Mouse (Mus musculus) olfactory bulb, adult 2 months (tissue): Measurements from ENCODE around the gene Tbx5. TPM values are rescaled to one million over a fixed set of nuclear protein-coding genes. Genes with fewer than 3 reads are reported as not detected.

Experiments used
- H3K27ac ChIP-seq: fragments of 200-500 bp; 2 replicates; pipeline ENCODE4 v1.5.1; 2012; ENCODE audit warnings: low read depth, low read length; ENCODE audit not compliant: insufficient read depth
- H3K4me1 ChIP-seq: fragments of 200-500 bp; 2 replicates; pipeline ENCODE4 v1.6.1; 2012; ENCODE audit warnings: low read length; ENCODE audit not compliant: control insufficient read depth, insufficient read depth
- H3K4me3 ChIP-seq: fragments of 200-500 bp; 2 replicates; pipeline ENCODE4 v1.5.1; 2012; ENCODE audit warnings: mild to moderate bottlenecking, low read depth, low read length, moderate library complexity; ENCODE audit not compliant: insufficient read depth
- CTCF ChIP-seq: fragments of 200-500 bp; IDR thresholded peaks from 2 replicates; pipeline ENCODE4 v1.5.1; 2012; ENCODE audit warnings: low read depth, mild to moderate bottlenecking, low read length, moderate library complexity; ENCODE audit not compliant: insufficient read depth
- POLR2A ChIP-seq: fragments of 200-500 bp; IDR thresholded peaks from 2 replicates; pipeline ENCODE4 v1.6.1; 2012; ENCODE audit warnings: mild to moderate bottlenecking, low read depth, low read length, moderate library complexity; ENCODE audit not compliant: insufficient read depth
- WGBS: fragments of 180-500 bp; shearing (Covaris S2); methylation state at CpG from one replicate; pipeline ENCODE4 v1.1.7; 2018; 5-methylcytosine and 5-hydroxymethylcytosine counted together
- polyA plus RNA-seq: library from polyadenylated mRNA; stranded (reverse); fragments of >200 nt; gene quantifications from 2 replicates; pipeline ENCODE4 v1.2.4, GENCODE M21; 2012; ENCODE audit warnings: low replicate concordance; ENCODE audit not compliant: missing spikeins, insufficient read depth, insufficient read length

The Tbx5 gene
- polyA plus RNA-seq, 1 experiment: not detected

- no peak overlapping the region for H3K4me3 ChIP-seq
- 5% methylated on average over 25 of the region's 25 CpGs for WGBS
- H3K27ac ChIP-seq: no peak overlapping the region
- TF ChIP-seq CTCF (no peak), POLR2A (no peak)
- peaks cover 4% of the 10 kb centered on the region; the same call in 1 of the 2 replicates for H3K4me1 ChIP-seq
Observed at GRCm38 (mm10) chr5:119831791-119832478, 533 bp upstream of the Tbx5 start.

DNA sequence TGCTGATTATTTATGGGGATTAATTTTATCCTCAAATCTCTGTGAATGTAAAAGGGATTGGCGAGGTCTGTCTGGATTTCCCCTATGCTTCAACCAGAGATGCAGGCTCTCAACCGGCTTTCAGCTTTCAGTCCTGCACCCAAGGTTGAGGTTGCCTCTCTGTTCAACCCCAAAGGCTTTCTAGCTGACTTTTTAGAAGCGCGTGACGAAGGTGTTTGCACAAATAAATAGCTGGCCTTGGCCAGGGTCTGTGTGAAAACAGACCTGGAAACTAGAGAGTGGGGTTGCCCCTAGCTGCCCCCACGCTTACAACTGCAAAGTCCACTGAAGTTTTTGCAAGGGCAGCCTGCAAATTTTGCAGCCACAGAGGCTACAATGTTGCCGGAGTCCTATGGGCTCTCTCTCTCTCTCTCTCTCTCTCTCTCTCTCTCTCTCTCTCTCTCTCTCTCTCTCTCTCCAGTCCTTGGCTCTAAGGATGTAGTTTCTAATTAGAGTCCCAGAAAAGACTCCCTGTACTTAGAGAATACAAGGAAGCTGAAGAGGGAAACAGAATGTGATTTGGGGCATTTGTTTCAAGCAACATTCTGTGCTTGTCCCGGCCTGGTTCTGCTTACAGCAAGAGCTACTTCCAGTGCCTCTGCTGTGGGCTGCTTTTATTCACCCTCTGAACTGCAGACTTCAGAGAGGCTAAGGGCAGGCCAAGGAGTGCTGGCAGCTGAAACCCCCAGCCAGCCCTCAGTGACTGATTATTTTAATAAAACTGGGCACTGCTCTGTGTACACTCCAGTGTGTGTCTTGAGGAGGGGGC is 959 bp downstream of the Tbx5 start:
- no peak overlapping the region for H3K4me3 ChIP-seq
- no peak overlapping the region for H3K27ac ChIP-seq
- peaks cover 4% of the 10 kb centered on the region; the same call in 1 of the 2 replicates for H3K4me1 ChIP-seq
- WGBS: 11% methylated on average over 8 of the region's 8 CpGs
- no peak for TF ChIP-seq POLR2A

GRCm38 (mm10) chr5:119834031-119834403 is 1.5 kb downstream of the Tbx5 start:
- 19% methylated on average over 2 of the region's 2 CpGs for WGBS
- H3K4me3 ChIP-seq: no peak overlapping the region
- no peak for TF ChIP-seq CTCF
- no peak for TF ChIP-seq POLR2A

DNA sequence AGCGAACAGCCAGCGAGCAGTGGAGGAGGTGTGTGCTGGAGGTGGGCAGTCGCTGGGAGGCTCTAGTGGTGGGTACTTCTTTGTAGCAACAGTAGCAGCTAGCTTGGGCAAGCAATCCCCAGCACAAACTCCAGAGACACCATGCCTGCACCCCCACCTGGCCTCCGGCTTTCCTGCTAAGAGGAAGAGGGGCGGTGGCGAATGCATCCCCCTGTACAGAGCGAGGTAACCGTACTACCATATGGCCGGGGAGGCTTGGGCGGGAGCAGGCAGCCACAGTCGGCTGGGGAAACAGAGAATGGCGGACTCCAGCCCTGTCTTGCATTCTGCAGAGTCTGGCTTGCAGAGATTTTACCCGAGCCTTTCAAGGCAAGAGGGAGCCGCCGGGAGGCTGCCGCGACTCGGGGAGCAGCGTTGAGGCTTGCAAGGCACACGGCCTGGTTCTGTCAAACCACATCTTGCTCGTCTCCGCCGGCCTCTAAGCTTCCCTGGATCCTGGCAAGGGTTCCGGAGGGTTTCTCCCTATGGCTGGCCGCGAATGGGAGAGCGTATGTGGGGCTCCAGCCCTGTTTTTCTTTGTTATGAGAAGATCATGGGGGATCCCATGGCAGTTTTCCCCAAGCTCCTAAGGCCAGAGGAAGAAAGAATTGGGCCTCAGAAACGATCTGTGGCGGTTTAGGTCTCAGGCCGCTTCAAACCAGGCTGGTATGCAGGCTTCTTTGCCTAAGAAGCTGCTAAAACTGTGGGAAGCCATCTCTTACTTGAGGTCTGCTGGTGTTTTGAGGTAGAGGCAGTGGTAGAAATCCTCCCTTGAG is 2.8 kb downstream of the Tbx5 start:
- Histone ChIP-seq H3K4me1 (peaks cover 4% of the 10 kb centered on the region; the same call in 1 of the 2 replicates), H3K27ac (no peak overlapping the region), H3K4me3 (no peak overlapping the region)
- 2% methylated on average over 30 of the region's 30 CpGs for WGBS
- TF ChIP-seq CTCF (no peak), POLR2A (no peak)

More at GRCm38 (mm10) chr5:119834031-119834403, 1.5 kb downstream of the Tbx5 start:
- peaks cover 4% of the 10 kb centered on the region; the same call in 1 of the 2 replicates for H3K4me1 ChIP-seq
- no peak overlapping the region for H3K27ac ChIP-seq

- no peak for TF ChIP-seq CTCF
- no peak for TF ChIP-seq POLR2A
- 7% methylated on average over 12 of the region's 12 CpGs for WGBS
- H3K4me3 ChIP-seq: no peak overlapping the region
- peaks cover 4% of the 10 kb centered on the region; the same call in 1 of the 2 replicates for H3K4me1 ChIP-seq
- H3K27ac ChIP-seq: no peak overlapping the region
Observed at GRCm38 (mm10) chr5:119835868-119836209, 3.4 kb downstream of the Tbx5 start.

DNA sequence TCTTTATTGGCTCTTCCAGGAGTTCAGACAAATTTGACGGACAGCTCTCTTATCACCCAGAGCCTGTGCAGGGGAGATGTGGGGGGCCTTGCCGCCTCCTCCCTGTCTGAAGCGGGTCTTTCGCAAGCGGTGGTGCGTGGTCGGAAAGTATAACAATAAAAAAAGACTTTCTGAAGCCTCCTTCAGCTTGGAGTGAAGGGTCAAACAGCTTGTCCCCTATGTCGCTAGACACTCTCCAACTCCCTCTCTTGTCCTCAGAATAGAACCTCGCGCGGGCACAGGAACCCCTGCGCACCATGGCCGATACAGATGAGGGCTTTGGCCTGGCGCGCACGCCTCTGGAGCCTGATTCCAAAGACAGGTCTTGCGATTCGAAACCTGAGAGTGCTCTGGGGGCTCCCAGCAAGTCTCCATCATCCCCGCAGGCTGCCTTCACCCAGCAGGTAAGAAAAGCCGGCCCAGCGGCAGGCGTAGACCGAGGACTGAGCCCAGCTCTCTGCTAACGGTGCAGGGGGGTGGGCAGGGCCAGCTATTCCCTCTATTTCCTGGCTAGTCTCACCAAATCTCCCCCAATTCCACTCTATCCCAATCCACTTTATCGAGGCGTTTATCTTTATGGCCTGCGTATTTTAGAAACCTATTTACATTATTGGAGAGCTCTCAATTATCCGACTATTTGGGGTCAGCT is 4.3 kb downstream of the Tbx5 start:
- WGBS: 3% methylated on average over 28 of the region's 28 CpGs

DNA sequence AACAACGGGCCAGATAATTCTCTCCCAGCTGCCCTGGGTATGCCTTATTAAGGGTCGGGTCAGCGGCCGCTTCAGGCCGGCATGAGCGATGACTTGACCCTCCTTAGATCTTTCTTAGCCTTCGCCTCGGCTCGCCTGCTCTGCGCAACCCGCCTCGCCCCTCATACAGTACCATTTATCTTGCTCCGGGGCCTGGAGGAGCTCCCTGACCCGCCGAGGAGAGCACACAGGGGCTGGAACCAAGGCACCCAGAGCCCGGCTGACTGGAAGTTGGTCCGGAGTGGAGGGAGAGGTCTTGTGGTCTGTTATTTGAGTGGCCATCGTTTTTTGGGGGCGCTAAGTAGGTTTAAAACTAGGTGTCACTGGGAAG is 4.8 kb downstream of the Tbx5 start:
- H3K27ac ChIP-seq: no peak overlapping the region
- H3K4me1 ChIP-seq: no peaks in the 10 kb centered on the region
- 3% methylated on average over 19 of the region's 19 CpGs for WGBS
- H3K4me3 ChIP-seq: no peak overlapping the region
- TF ChIP-seq POLR2A (no peak), CTCF (no peak)

More for the DNA sequence above, 4.3 kb downstream of the Tbx5 start:
- no peak overlapping the region for H3K27ac ChIP-seq
- TF ChIP-seq CTCF (no peak), POLR2A (no peak)
- no peaks in the 10 kb centered on the region for H3K4me1 ChIP-seq
- no peak overlapping the region for H3K4me3 ChIP-seq

DNA sequence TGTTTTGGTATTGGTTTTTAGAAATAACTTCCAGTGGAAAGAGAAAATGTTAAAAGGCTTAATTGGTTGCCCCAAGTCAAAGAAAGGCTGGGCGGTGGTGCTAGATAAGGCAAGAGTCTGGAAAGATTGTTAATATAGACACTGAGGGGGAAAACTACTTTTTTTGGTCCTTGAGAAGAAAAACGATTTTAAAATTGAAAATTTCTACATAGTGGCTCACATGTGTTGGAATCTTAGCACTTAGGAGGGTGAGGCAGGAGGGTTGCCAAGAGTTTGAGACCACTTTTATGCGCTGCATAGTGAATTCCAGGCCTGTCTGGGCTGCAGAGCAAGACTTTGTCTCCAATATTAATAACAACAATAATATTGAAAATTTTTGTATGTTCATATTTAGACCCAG is 5.4 kb downstream of the Tbx5 start:
- H3K27ac ChIP-seq: no peak overlapping the region
- no peak overlapping the region for H3K4me3 ChIP-seq
- H3K4me1 ChIP-seq: no peaks in the 10 kb centered on the region
- 10% methylated on average over 3 of the region's 3 CpGs for WGBS
- TF ChIP-seq POLR2A (no peak), CTCF (no peak)
